Mouse (Mus musculus): ENCODE measurements around the gene Nfkbie. TPM values are rescaled to one million over a fixed set of nuclear protein-coding genes. Genes with fewer than 3 reads are reported as not detected.

Nfkbie gene
- polyA plus RNA-seq, 1 experiment from 2014 or later: 4.0 TPM

DNA sequence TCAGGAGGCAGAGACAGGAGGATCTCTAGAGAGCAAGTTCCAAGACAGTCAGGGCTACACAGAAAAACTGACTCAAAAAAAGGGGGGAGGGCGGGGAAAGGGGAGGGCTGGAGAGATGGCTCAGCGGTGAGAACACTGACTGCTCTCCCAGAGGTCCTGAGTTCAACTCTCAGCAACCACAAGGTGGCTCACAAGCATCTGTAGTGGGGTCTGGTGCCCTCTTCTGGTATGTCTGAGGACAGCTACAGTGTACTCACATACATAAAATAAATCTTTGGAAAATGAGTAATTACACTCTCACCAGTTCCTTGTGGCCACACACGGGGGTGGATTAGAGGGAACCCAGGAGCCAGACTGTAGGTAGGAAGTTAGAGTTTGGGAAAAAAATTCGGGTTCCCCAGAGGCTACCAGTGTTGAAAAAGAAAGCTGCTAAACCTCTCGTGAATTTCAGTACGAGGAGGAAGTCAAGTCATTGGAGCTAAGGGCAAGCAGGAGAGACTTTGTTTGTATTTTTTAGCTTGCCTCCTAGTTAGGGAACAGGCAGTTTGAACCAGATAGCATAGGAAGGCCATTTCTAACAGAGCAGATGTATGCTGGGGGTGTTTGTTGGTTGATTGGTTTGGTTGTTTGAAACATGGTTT lies 27.3 kb downstream of the Nfkbie start:
- DNase-seq (ENCODE audit: low spot score): no peak
- Histone ChIP-seq H3K4me3 (ENCODE audit: low read depth, low read length) (no peak overlapping the region), H3K36me3 (ENCODE audit: control insufficient read depth, insufficient read depth, low read length) (peaks cover 6% of the 10 kb centered on the region; the same call in 1 of the 2 replicates), H3K27ac (ENCODE audit: low read depth) (no peak overlapping the region), H3K4me2 (ENCODE audit: low read length) (no peak overlapping the region), H3K4me1 (replicated peaks; ENCODE audit: control insufficient read depth, insufficient read depth, low read length) (peaks cover 42% of the 10 kb centered on the region), H3K9ac (ENCODE audit: low read length) (no peak overlapping the region), H3K9me3 (ENCODE audit: control insufficient read depth, low read length) (peaks cover 4% of the 10 kb centered on the region; the same call in 1 of the 2 replicates), H3K27me3 (replicated peaks; ENCODE audit: control insufficient read depth, insufficient read depth, low read length) (no peaks in the 10 kb centered on the region)
- 63% methylated on average over 6 of the region's 6 CpGs for whole genome bisulfite sequencing
- ATAC-seq (replicated peaks; ENCODE audit: low FRiP score, low TSS enrichment, low read depth): no peak

DNA sequence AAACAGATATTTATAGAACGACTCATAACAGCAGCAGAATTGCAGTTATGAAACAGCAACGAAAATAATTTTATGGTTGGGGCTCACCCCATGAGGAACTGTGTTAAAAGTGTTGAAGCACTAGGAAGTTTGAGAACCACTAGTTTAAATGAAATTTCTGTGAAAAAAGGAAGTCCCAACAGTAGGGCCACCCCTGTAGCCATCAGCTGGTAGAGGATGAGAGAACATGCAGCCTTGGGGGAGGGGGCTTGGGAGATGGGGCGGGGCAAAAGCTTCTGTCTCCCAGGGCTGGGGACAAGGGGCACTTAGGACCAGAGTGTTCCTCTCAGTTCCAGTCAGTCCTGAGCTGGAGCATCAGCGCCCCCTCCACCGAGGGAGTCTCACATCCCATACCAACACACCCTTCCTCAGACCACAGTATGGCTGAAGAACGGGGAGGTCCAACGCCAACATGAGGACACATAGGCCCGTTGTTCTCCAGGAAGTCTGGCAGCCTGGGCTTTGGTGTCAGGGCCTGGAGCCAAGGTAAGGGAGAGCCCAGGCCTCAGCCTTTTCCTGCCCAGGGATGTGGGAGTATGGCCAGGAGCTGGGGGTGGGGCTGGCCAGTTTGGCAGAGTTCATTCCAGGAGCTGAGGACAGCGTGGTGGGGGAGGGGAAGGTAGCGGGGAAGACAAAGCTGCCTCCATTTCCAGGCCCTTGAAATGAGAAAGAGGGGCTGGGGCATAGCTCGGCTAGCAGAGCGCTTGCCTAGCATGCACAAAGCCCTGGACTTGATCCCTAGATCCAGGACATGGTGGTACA lies 28.8 kb downstream of the Nfkbie start:
- Histone ChIP-seq H3K36me3 (ENCODE audit: control insufficient read depth, insufficient read depth, low read length) (peaks cover 12% of the 10 kb centered on the region; the same call in 1 of the 2 replicates), H3K9me3 (ENCODE audit: control insufficient read depth, low read length) (peaks cover 4% of the 10 kb centered on the region; the same call in 1 of the 2 replicates), H3K27ac (ENCODE audit: low read depth) (peak overlapping the region; percentile 89), H3K9ac (ENCODE audit: low read length) (no peak overlapping the region), H3K4me2 (ENCODE audit: low read length) (peak overlapping the region; percentile 32), H3K27me3 (replicated peaks; ENCODE audit: control insufficient read depth, insufficient read depth, low read length) (no peaks in the 10 kb centered on the region), H3K4me3 (ENCODE audit: low read depth, low read length) (no peak overlapping the region), H3K4me1 (replicated peaks; ENCODE audit: control insufficient read depth, insufficient read depth, low read length) (peaks cover 42% of the 10 kb centered on the region)
- ATAC-seq (replicated peaks; ENCODE audit: low FRiP score, low TSS enrichment, low read depth) (peak; percentile 3; the same call in 1 of the 2 replicates), DNase-seq (ENCODE audit: low spot score) (no peak)
- 33% methylated on average over 12 of the region's 12 CpGs for WGBS

DNA sequence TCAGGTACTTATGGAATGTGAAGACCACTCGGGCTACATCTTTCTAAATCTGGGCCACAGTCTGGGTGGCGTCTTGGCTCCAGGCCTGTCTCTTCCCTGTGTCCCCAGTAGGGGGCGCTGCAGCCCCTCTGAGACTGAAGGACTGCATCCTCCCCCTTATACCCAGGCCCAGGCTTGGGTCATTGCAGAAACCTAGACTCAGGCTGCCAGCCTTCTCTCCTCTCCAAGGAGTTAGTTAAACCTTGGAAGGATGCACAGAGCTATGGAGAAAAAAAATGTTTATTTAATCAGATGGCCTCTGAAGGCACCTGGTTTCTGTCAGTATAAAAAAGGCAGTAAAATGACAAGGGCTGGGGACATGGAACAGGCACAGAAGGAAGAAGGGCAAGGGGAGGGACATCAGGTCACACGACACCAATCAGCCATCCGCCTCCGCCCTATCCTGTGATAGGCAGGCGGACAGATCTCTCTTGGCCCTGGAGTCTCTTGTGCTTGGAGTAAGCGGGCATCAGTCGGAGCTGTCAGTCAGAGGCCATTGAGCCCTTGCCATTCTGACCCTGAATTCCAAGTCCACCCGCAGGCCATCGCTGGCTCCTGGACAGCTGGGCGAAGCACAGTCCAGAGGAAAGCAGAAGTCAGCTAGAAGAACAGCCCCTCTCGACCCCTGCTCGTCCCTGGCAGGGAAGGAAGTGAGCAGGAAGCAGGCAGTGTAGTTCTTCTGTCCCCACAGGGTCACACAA lies 29.6 kb downstream of the Nfkbie start:
- Histone ChIP-seq H3K9ac (ENCODE audit: low read length) (no peak overlapping the region), H3K27me3 (replicated peaks; ENCODE audit: control insufficient read depth, insufficient read depth, low read length) (no peaks in the 10 kb centered on the region), H3K36me3 (ENCODE audit: control insufficient read depth, insufficient read depth, low read length) (peaks cover 12% of the 10 kb centered on the region; the same call in 1 of the 2 replicates), H3K27ac (ENCODE audit: low read depth) (peak overlapping the region; percentile 89), H3K4me1 (replicated peaks; ENCODE audit: control insufficient read depth, insufficient read depth, low read length) (peaks cover 42% of the 10 kb centered on the region), H3K4me2 (ENCODE audit: low read length) (peak overlapping the region; percentile 32), H3K9me3 (ENCODE audit: control insufficient read depth, low read length) (peaks cover 4% of the 10 kb centered on the region; the same call in 1 of the 2 replicates), H3K4me3 (ENCODE audit: low read depth, low read length) (no peak overlapping the region)
- 19% methylated on average over 14 of the region's 14 CpGs for WGBS
- DNase-seq (ENCODE audit: low spot score): peak; percentile 87
- ATAC-seq (replicated peaks; ENCODE audit: low FRiP score, low TSS enrichment, low read depth): peak; percentile 70

- DNase-seq (ENCODE audit: low spot score): no peak
- WGBS: 59% methylated on average over 23 of the region's 23 CpGs
- Histone ChIP-seq H3K9ac (ENCODE audit: low read length) (no peak overlapping the region), H3K9me3 (ENCODE audit: control insufficient read depth, low read length) (peaks cover 4% of the 10 kb centered on the region; the same call in 1 of the 2 replicates), H3K4me3 (ENCODE audit: low read depth, low read length) (no peak overlapping the region), H3K36me3 (ENCODE audit: control insufficient read depth, insufficient read depth, low read length) (peaks cover 12% of the 10 kb centered on the region; the same call in 1 of the 2 replicates), H3K4me2 (ENCODE audit: low read length) (no peak overlapping the region), H3K27ac (ENCODE audit: low read depth) (peak overlapping the region; percentile 89), H3K27me3 (replicated peaks; ENCODE audit: control insufficient read depth, insufficient read depth, low read length) (no peaks in the 10 kb centered on the region), H3K4me1 (replicated peaks; ENCODE audit: control insufficient read depth, insufficient read depth, low read length) (peaks cover 40% of the 10 kb centered on the region)
- ATAC-seq (replicated peaks; ENCODE audit: low FRiP score, low TSS enrichment, low read depth): no peak
Measured at GRCm38 (mm10) chr17:45585725-45586448, 30.4 kb downstream of the Nfkbie start.

GRCm38 (mm10) chr17:45586449-45586837 lies 30.9 kb downstream of the Nfkbie start:
- H3K4me2 ChIP-seq (ENCODE audit: low read length): no peak overlapping the region
- H3K4me3 ChIP-seq (ENCODE audit: low read depth, low read length): no peak overlapping the region
- H3K9me3 ChIP-seq (ENCODE audit: control insufficient read depth, low read length): peaks cover 4% of the 10 kb centered on the region; the same call in 1 of the 2 replicates
- DNase-seq (ENCODE audit: low spot score) (no peak), ATAC-seq (replicated peaks; ENCODE audit: low FRiP score, low TSS enrichment, low read depth) (no peak)
- no peak overlapping the region for H3K9ac ChIP-seq (ENCODE audit: low read length)
- 99% methylated on average over 3 of the region's 3 CpGs for WGBS
- no peaks in the 10 kb centered on the region for H3K27me3 ChIP-seq (replicated peaks; ENCODE audit: control insufficient read depth, insufficient read depth, low read length)
- peaks cover 35% of the 10 kb centered on the region for H3K4me1 ChIP-seq (replicated peaks; ENCODE audit: control insufficient read depth, insufficient read depth, low read length)
- peaks cover 12% of the 10 kb centered on the region; the same call in 1 of the 2 replicates for H3K36me3 ChIP-seq (ENCODE audit: control insufficient read depth, insufficient read depth, low read length)
- H3K27ac ChIP-seq (ENCODE audit: low read depth): peak overlapping the region; percentile 89; the same call in 1 of the 2 replicates

DNA sequence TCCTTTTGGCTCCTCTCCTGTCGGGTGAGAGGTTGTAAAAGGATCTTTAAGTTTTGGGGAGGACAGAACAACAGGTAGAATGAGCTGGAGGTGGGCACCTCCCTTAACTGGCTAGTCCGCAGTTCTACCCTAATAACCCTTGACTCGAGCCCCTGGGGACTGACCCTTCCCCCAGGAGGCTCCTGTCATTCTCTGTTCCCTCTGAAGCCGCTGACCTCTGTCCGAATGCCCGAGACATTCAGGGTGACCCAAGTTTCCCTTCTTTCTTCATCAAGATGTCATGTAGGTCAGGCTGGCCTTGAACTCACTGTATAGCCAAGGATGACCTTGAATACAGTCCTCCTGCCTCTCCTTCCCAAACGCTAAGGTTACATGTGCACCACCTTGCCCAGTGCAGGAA lies 32.9 kb downstream of the Nfkbie start:
- Histone ChIP-seq H3K36me3 (ENCODE audit: control insufficient read depth, insufficient read depth, low read length) (peaks cover 12% of the 10 kb centered on the region; the same call in 1 of the 2 replicates), H3K27me3 (replicated peaks; ENCODE audit: control insufficient read depth, insufficient read depth, low read length) (no peaks in the 10 kb centered on the region), H3K9me3 (ENCODE audit: control insufficient read depth, low read length) (peaks cover 4% of the 10 kb centered on the region; the same call in 1 of the 2 replicates), H3K4me1 (replicated peaks; ENCODE audit: control insufficient read depth, insufficient read depth, low read length) (peaks cover 42% of the 10 kb centered on the region), H3K4me3 (ENCODE audit: low read depth, low read length) (no peak overlapping the region), H3K9ac (ENCODE audit: low read length) (no peak overlapping the region), H3K4me2 (ENCODE audit: low read length) (no peak overlapping the region), H3K27ac (ENCODE audit: low read depth) (no peak overlapping the region)
- WGBS: 95% methylated on average over 7 of the region's 7 CpGs
- ATAC-seq (replicated peaks; ENCODE audit: low FRiP score, low TSS enrichment, low read depth) (no peak), DNase-seq (ENCODE audit: low spot score) (no peak)

DNA sequence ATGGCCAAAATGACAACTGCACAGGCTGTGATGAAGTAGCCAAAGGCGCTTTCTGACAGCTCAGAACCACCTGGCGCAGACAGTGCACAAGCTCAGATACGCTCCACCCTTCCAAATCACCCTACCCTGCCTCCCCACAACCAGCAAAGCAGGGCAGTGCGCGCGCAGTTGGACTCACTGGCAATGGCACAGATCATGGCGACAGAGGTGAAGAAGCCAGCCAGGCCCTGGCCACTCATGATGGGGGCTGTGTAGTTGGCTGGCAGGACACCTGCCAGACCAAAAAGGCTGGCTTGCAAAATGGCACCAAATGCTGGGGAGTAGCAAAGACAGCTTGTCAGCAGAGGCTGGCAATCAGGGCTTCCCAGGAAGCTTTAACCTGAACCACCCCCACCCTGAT lies 33.7 kb downstream of the Nfkbie start:
- peaks cover 42% of the 10 kb centered on the region for H3K4me1 ChIP-seq (replicated peaks; ENCODE audit: control insufficient read depth, insufficient read depth, low read length)
- peaks cover 4% of the 10 kb centered on the region; the same call in 1 of the 2 replicates for H3K9me3 ChIP-seq (ENCODE audit: control insufficient read depth, low read length)
- H3K27ac ChIP-seq (ENCODE audit: low read depth): no peak overlapping the region
- no peak for ATAC-seq (replicated peaks; ENCODE audit: low FRiP score, low TSS enrichment, low read depth)
- H3K36me3 ChIP-seq (ENCODE audit: control insufficient read depth, insufficient read depth, low read length): peaks cover 12% of the 10 kb centered on the region; the same call in 1 of the 2 replicates
- no peak for DNase-seq (ENCODE audit: low spot score)
- H3K4me3 ChIP-seq (ENCODE audit: low read depth, low read length): no peak overlapping the region
- 96% methylated on average over 7 of the region's 7 CpGs for WGBS
- H3K9ac ChIP-seq (ENCODE audit: low read length): no peak overlapping the region
- H3K27me3 ChIP-seq (replicated peaks; ENCODE audit: control insufficient read depth, insufficient read depth, low read length): 0 out of 2 replicates have a peak, but pooled peaks cover 1% of the 10 kb centered on the region
- H3K4me2 ChIP-seq (ENCODE audit: low read length): no peak overlapping the region

All from intestine, embryonic 14.5 days (tissue).